Mouse (Mus musculus): ENCODE measurements around the gene Slc4a1. TPM values are rescaled to one million over a fixed set of nuclear protein-coding genes. Genes with fewer than 3 reads are reported as not detected.

Gene Slc4a1
- total and polyA plus RNA-seq, 3 experiments, result 0.42 to 10.3 (median 4.4) TPM

GRCm38 (mm10) chr11:102406401-102406800 is 40.4 kb upstream of the Slc4a1 start:
- peaks cover 3% of the 10 kb centered on the region for H3K4me1 ChIP-seq (ENCODE audit: control insufficient read depth, insufficient read depth, low read length)
- H3K4me3 ChIP-seq, result peak overlapping the region; percentile 71
- no peak for DNase-seq
- no peaks in the 10 kb centered on the region for H3K36me3 ChIP-seq (ENCODE audit: control insufficient read depth, insufficient read depth, low read length)
- H3K27me3 ChIP-seq (ENCODE audit: control insufficient read depth, insufficient read depth, low read length), result no peaks in the 10 kb centered on the region
- TF ChIP-seq CTCF (IDR thresholded peaks at IDR 0.05), result no peak
- TF ChIP-seq POLR2A (IDR thresholded peaks at IDR 0.05; ENCODE audit: insufficient read depth, low read depth, low read length), result no peak
- 11% methylated on average over 3 of the region's 3 CpGs for WGBS
- H3K9ac ChIP-seq (ENCODE audit: low read depth, low read length), result peak overlapping the region; percentile 92
- intact Hi-C loops (cut with DNase I), result no loop called here
- no peaks in the 10 kb centered on the region for H3K79me2 ChIP-seq (replicated peaks; ENCODE audit: control insufficient read depth, insufficient read depth, low read length)
- H3K27ac ChIP-seq, result peak overlapping the region; percentile 98

GRCm38 (mm10) chr11:102405544-102406285 is 39.7 kb upstream of the Slc4a1 start:
- H3K27me3 ChIP-seq (ENCODE audit: control insufficient read depth, insufficient read depth, low read length), result no peaks in the 10 kb centered on the region
- H3K79me2 ChIP-seq (replicated peaks; ENCODE audit: control insufficient read depth, insufficient read depth, low read length), result no peaks in the 10 kb centered on the region
- no peak overlapping the region for H3K27ac ChIP-seq
- H3K4me3 ChIP-seq, result peak overlapping the region; percentile 71; the same call in 1 of the 2 replicates
- peaks cover 2% of the 10 kb centered on the region for H3K4me1 ChIP-seq (ENCODE audit: control insufficient read depth, insufficient read depth, low read length)
- DNase-seq, result no peak
- WGBS, result 85% methylated on average over 11 of the region's 11 CpGs
- no peak for TF ChIP-seq POLR2A (IDR thresholded peaks at IDR 0.05; ENCODE audit: insufficient read depth, low read depth, low read length)
- no peak for TF ChIP-seq CTCF (IDR thresholded peaks at IDR 0.05)
- no peak for TF ChIP-seq EP300 (IDR thresholded peaks at IDR 0.05; ENCODE audit: insufficient read depth, low read depth, low read length)
- intact Hi-C loops (cut with DNase I), result no loop called here
- no peaks in the 10 kb centered on the region for H3K36me3 ChIP-seq (ENCODE audit: control insufficient read depth, insufficient read depth, low read length)
- H3K9ac ChIP-seq (ENCODE audit: low read depth, low read length), result no peak overlapping the region

GRCm38 (mm10) chr11:102404161-102405010 is 38.4 kb upstream of the Slc4a1 start:
- peaks cover 3% of the 10 kb centered on the region for H3K4me1 ChIP-seq (ENCODE audit: control insufficient read depth, insufficient read depth, low read length)
- H3K79me2 ChIP-seq (replicated peaks; ENCODE audit: control insufficient read depth, insufficient read depth, low read length), result no peaks in the 10 kb centered on the region
- no peak overlapping the region for H3K9ac ChIP-seq (ENCODE audit: low read depth, low read length)

GRCm38 (mm10) chr11:102403657-102404056 is 37.7 kb upstream of the Slc4a1 start:
- no peak overlapping the region for H3K4me3 ChIP-seq
- DNase-seq, result no peak
- H3K79me2 ChIP-seq (replicated peaks; ENCODE audit: control insufficient read depth, insufficient read depth, low read length), result no peaks in the 10 kb centered on the region
- H3K27me3 ChIP-seq (ENCODE audit: control insufficient read depth, insufficient read depth, low read length), result peaks cover 8% of the 10 kb centered on the region
- H3K36me3 ChIP-seq (ENCODE audit: control insufficient read depth, insufficient read depth, low read length), result no peaks in the 10 kb centered on the region
- 89% methylated on average over 11 of the region's 11 CpGs for WGBS
- peaks cover 3% of the 10 kb centered on the region for H3K4me1 ChIP-seq (ENCODE audit: control insufficient read depth, insufficient read depth, low read length)
- intact Hi-C loops (cut with DNase I), result no loop called here
- no peak overlapping the region for H3K27ac ChIP-seq
- H3K9ac ChIP-seq (ENCODE audit: low read depth, low read length), result no peak overlapping the region
- TF ChIP-seq EP300 (IDR thresholded peaks at IDR 0.05; ENCODE audit: insufficient read depth, low read depth, low read length) (no peak), CTCF (IDR thresholded peaks at IDR 0.05) (no peak), POLR2A (IDR thresholded peaks at IDR 0.05; ENCODE audit: insufficient read depth, low read depth, low read length) (no peak)

More at GRCm38 (mm10) chr11:102404161-102405010, 38.4 kb upstream of the Slc4a1 start:
- DNase-seq, result no peak
- peaks cover 6% of the 10 kb centered on the region for H3K27me3 ChIP-seq (ENCODE audit: control insufficient read depth, insufficient read depth, low read length)
- H3K27ac ChIP-seq, result no peak overlapping the region
- TF ChIP-seq POLR2A (IDR thresholded peaks at IDR 0.05; ENCODE audit: insufficient read depth, low read depth, low read length) (no peak), CTCF (IDR thresholded peaks at IDR 0.05) (no peak), EP300 (IDR thresholded peaks at IDR 0.05; ENCODE audit: insufficient read depth, low read depth, low read length) (no peak)
- no peak overlapping the region for H3K4me3 ChIP-seq
- H3K36me3 ChIP-seq (ENCODE audit: control insufficient read depth, insufficient read depth, low read length), result no peaks in the 10 kb centered on the region
- intact Hi-C loops (cut with DNase I), result no loop called here
- 88% methylated on average over 18 of the region's 18 CpGs for WGBS

GRCm38 (mm10) chr11:102401898-102402500 is 36.0 kb upstream of the Slc4a1 start:
- no peak; the same call in 1 of the 2 replicates for TF ChIP-seq POLR2A (IDR thresholded peaks at IDR 0.05; ENCODE audit: insufficient read depth, low read depth, low read length)
- no peak for TF ChIP-seq CTCF (IDR thresholded peaks at IDR 0.05)
- no peak for TF ChIP-seq EP300 (IDR thresholded peaks at IDR 0.05; ENCODE audit: insufficient read depth, low read depth, low read length)
- no peak for DNase-seq
- Histone ChIP-seq H3K27ac (no peak overlapping the region), H3K9ac (ENCODE audit: low read depth, low read length) (no peak overlapping the region), H3K36me3 (ENCODE audit: control insufficient read depth, insufficient read depth, low read length) (no peaks in the 10 kb centered on the region), H3K79me2 (replicated peaks; ENCODE audit: control insufficient read depth, insufficient read depth, low read length) (no peaks in the 10 kb centered on the region), H3K4me1 (ENCODE audit: control insufficient read depth, insufficient read depth, low read length) (peaks cover 3% of the 10 kb centered on the region), H3K4me3 (no peak overlapping the region), H3K27me3 (ENCODE audit: control insufficient read depth, insufficient read depth, low read length) (peaks cover 8% of the 10 kb centered on the region)
- intact Hi-C loops (cut with DNase I), result no loop called here
- WGBS, result 45% methylated on average over 12 of the region's 12 CpGs

All from heart, adult 2 months (tissue).